Mouse (Mus musculus) thymus, postnatal 4 days (tissue): ENCODE data around the gene Lrit3.

Experiments used
- DNase-seq: peaks from one replicate; pipeline ENCODE4 v3.0.0; 2021

Gene Lrit3

DNA sequence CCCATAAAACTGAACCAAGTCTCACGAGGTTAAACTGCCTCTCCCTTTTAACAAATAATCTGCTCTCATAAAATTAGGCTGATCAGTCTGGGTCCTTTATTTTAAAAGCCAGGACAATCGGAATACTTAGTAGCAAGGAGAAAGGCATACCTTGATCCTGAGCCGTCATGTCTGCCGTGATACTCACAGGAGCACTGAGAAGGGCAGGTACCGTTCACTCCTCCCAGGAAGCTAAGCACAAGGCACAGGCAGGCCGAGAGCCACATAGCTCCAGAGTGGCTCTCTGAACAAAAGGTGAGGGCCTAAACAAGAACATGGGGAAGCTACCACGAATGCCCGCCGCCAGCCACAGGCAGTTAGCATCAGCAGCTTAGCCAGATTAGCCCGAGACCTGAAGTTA lies at the start of gene Lrit3:
TSS of gene Lrit3 (minus strand) at position 266 of the 400 bp plus-strand sequence.
- DNase-seq: no peak

- no peak for DNase-seq
These were observed 43.0 kb upstream of the Lrit3 start for GRCm38 (mm10) chr3:129846846-129847245.

DNA sequence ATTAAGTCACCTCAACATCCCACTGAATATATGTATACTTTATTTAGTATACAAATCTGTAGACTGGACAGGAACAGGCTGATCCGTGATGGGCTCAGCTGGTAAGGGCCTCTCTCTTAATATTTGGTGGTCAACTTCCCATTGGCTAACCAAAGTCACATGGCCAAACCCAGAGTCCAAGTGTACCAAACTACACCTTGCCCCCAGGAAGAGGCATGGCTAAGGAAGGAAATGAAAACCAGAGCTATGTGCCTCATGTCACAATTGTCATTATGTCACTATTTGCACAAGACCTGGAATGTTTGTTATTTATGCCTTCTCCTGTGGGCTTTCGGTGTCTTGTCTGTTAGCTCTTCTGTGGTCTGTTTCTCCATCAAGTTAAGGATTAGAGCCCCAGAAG lies 42.0 kb upstream of the Lrit3 start:
- no peak for DNase-seq

DNA sequence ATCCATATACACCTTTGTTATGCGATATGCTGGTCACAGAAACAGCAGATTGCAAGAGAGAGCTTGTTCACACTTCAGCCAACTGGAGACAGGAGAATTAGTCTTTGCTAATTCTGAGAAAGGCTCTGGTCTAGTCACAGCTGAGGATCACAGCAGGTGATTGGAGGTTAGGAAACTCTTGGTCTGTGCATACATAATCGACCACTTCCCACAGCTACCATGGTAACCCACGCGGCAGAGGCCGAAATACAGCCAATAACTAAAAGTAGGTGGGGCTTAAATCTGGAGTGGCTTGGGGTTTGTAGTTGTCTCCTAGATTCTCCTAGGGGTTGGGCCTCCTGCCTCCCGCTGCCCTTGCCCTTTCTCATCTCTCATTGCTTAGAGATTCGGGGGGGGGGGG lies 34.2 kb upstream of the Lrit3 start:
- DNase-seq: no peak

- no peak for DNase-seq
These were observed 33.1 kb upstream of the Lrit3 start for GRCm38 (mm10) chr3:129836965-129837364.

DNA sequence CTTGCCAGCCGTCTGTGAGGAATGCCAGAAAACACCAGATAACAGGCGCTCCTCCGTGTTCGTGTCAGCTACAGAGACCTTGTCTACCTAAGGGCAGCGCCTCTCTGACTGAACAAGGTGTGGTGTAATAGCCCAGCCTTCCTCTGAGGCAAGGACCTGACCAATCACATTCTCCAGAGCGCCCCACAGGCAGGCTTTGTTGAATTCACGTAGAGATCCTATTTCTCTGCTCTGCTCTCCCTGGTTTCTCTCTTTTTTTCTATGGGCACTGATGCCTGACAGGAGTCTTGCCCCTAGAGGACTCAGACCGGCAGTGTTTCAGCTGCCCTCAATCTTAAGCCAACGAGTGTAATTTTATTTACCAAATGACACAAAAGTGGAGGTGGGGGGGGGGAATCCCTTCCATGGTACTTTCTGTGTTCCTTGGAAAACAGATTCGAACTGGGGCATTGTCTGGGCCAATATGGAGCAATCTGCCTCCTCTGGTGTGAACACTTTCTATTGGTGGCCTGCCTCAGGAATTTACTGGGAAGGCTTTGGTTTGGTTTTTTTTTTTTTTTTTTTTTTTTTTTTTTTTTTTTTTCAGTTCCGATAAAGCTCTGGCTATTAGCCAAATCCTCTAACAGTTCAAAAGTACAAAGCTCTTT lies 32.3 kb upstream of the Lrit3 start:
- DNase-seq: no peak

- DNase-seq: no peak
These were observed 31.6 kb upstream of the Lrit3 start, which contains the start of gene Cfi for GRCm38 (mm10) chr3:129835388-129835934. Gene Cfi (plus strand): TSS chr3:129835884.

DNA sequence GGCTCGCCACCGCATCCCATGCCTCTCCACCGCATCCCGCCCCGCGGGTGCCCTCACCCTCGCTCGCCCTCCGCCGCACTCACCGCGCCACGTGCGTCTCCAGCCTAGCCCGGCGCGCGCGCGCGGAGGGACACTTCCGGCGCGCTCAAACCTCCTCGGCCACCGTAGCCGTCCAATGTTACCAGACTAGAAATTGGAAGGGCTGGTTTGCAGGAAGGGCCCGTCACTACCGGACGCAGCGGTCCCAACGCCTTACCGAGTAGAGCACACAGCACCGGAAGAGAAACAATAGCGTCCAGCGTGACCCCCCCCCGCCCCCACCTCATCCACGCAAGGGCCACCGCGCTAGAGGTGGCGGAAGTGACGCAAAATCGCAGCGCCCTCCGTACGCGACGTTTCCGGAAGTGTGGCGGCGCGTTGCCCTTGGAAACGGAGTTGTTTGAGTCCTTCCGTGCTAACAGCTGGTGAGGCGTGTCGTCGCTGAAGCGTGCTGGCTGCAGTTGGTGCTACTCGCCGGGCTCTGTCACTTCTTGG lies 27.3 kb upstream of the Lrit3 start, which contains the start of gene Gar1:
TSS of gene Gar1 (minus strand) at position 362 of the 534 bp plus-strand sequence.
- DNase-seq: peak; percentile 96

DNA sequence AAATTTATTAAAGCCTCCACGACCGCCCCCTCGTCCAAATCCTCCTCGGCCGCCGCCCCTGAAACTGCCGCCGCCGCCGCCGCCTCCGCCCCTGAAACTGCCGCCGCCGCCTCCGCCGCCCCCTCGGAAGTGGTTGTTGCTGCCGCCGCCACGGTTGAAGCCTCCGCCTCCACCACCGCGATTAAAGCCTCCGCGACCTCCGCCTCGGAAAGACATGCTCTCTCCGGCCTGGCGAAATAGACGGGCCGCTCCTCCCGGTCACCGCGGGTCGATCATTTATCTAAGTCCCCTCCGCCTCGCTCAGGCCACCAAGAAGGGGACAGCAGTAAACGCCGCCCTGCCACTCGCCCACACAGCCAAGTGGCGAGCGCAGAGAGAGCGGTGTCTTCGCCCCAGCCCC lies 26.8 kb upstream of the Lrit3 start:
- DNase-seq: peak; percentile 80

DNA sequence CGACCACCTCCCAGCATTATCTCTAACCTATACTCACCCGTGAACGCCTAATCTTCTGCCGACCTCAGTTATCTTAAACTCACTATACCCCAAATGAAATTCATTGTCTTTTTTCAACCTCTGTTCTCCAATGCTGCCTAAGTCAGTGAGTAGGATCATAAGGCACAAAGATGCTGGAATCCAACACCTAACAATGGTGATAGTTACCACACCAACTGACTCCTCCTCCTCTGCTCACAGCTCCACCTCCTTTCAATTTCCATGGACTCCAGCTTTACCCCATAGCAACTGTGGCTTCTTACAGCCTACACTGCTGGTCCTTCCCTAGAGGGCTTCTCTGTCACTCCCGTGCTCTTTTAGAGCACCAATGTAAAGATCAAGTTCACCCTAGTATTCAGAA lies 23.9 kb upstream of the Lrit3 start:
- no peak for DNase-seq

DNA sequence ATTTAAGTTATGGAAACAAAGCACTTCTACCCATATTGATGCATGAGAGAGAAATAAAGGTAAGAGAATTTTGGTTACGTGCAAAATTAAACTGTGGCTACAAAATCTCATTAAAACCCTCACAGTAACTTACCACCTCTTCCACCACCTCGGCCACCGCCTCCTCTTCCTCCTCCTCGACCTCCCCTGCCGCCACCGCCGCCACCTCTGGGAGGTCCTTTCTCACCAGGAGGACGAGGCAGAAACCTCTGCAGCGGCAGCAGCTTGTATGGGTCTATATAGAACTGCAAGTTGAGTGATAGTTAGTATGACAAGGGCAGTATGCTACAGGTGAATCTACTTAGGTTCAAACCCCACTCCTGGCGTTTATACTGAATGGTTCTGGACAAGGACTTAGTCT lies 22.9 kb upstream of the Lrit3 start:
- no peak for DNase-seq

DNA sequence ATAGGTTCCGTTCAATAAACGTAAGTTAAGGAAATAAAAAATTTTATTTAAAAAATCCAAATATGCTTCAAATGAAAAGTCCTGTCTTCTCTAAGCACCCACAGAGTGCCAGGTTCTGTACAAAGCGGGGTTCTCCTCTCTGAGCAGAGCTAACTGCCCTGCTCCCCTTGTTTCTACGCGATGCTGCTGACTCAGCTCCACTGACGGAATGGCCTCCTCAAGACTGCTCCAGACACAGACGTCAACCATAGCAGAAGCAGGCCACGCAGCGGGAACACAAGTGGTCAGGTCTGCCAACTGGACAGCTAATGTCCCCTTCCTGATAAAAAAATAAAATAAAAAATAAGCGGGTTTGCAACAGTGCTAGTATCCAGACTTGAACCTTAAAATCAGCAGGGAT lies 21.1 kb upstream of the Lrit3 start:
- DNase-seq: no peak

DNA sequence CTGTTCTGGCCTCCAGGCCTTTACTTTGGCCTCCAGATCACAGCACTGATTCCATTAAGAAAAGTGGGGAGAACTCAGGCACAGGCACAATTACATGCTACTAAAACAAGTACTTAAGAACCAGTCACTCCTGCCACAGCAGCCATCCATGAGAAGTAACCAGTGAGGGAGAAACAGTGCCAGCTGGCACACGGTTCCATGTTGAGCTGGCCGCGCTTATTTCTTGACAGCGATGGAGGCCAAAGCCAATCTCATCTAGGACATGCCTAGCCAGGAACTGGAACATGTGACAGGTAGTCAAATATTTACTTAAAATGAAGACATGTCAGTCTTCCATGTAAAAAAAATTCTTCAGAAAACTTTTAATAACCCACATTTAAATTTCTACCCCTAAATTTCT lies 20.3 kb upstream of the Lrit3 start:
- no peak for DNase-seq

GRCm38 (mm10) chr3:129823293-129823692 lies 19.5 kb upstream of the Lrit3 start:
- no peak for DNase-seq

GRCm38 (mm10) chr3:129822206-129822775 lies 18.5 kb upstream of the Lrit3 start, which contains the start of gene Rrh:
Gene Rrh (minus strand): TSS chr3:129822587.
- no peak for DNase-seq

- DNase-seq: no peak
These were observed 17.9 kb upstream of the Lrit3 start for GRCm38 (mm10) chr3:129821736-129822135.

GRCm38 (mm10) chr3:129820847-129821246 lies 17.0 kb upstream of the Lrit3 start:
- no peak for DNase-seq

GRCm38 (mm10) chr3:129799011-129799410 lies 4.8 kb downstream of the Lrit3 start:
- DNase-seq: no peak

- no peak for DNase-seq
These were observed 5.3 kb downstream of the Lrit3 start for GRCm38 (mm10) chr3:129798551-129798950.

DNA sequence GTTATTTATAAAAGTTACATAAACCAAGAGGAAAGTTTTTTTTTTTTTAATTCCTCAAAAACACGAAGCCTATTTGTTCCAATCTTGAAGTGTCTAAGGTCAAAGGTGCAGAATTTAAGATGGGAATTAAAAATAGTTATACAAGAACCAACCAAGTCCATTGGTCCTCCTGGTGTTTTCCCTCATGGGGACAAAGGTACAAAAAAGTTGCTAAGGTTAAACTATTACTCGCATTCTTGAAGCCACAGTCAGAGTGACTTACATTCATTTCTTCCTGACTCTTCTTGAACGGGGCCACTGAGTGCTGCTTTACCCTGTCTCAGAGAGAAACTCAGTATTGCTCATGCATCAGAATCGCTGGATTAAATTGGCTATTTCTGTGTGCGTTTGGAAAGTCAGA lies 6.5 kb downstream of the Lrit3 start:
- DNase-seq: no peak

GRCm38 (mm10) chr3:129793801-129794200 lies 10.0 kb downstream of the Lrit3 start:
- DNase-seq: no peak

GRCm38 (mm10) chr3:129782746-129783145 lies 21.1 kb downstream of the Lrit3 start:
- DNase-seq: no peak

- DNase-seq: no peak
These were observed 22.4 kb downstream of the Lrit3 start for GRCm38 (mm10) chr3:129781435-129781834.

GRCm38 (mm10) chr3:129771210-129771609 lies 32.6 kb downstream of the Lrit3 start:
- DNase-seq: no peak
